Mouse (Mus musculus) cerebellum, postnatal 14 days (tissue): Measurements from ENCODE around the gene Olfr187.
"Not testable (repeated sequence)": the region's sequence is repeated elsewhere in the genome, so short reads cannot be mapped to it uniquely, and the experiment has no call there.

Source experiments
- DNase-seq, 2 experiments: peaks; one replicate each; pipeline ENCODE4 v3.0.0; 2021; ENCODE audit warnings: mixed read lengths in 2 of 2

Gene Olfr187

GRCm38 (mm10) chr16:59039710-59040109 lies at the start of gene Olfr187:
Gene Olfr187, minus strand, starts transcription at chr16:59039767.
- no peak for DNase-seq

DNA sequence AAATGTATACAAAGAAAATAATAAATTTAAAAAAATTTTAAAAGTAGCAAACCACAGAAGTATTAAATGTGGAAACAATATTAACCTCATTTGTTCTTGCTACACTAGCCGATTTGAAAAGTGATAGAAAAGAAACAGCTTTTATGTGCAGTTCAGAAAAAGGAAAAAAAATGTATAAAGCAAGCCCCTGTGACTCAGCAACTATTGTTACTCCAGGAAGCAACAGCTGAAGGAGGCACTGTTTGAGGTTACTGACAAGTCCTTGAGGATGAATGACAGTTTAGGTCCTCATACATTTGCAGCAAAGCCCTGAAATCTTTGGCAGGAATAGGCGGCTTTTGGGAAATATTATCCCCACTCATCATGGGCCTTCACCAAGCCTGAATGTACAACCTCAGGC lies 41.5 kb upstream of the Olfr187 start:
- not testable (repeated sequence) for DNase-seq

GRCm38 (mm10) chr16:59077905-59078304 lies 38.3 kb upstream of the Olfr187 start, which contains the start of gene Olfr190:
Gene Olfr190, minus strand, starts transcription at chr16:59078005.
- no peak for DNase-seq

DNA sequence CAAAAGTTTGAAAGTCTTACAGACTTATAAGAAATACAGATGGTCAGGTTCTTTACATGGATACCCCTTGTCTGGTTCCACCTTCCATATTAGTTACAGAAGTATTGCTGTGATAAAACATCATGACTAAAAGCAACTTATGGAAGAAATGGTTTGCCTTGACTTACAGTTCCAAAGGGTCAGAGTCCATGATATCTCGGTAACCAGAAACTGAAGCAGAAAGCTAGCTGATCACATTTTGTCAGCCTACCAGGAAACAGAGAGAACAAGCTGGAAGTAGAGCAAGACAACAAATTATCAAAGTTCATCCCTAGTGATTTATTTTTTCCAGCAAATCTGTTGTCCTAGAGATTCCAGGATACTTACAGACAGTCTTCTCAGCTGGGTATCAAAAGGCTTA lies 34.0 kb upstream of the Olfr187 start:
- no peak for DNase-seq

DNA sequence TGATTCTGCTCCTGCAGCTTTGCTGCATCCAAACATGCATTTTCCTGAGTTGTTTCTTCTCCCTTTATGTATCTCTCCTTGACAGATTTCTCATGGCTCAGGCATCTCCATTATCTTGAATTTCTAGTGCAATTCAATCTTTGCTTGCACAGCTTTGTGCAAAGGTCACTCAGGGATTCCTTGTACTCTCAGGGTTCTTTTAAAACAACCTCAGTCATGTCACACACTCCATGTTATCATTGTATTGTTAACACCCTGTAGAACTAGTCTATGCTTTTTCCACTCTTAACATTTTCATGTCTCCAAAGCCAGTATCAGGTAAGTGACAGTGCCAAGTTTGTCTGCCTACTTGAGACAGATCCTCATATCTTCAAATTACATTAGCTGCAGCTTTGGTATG lies 32.2 kb upstream of the Olfr187 start:
- no peak for DNase-seq

DNA sequence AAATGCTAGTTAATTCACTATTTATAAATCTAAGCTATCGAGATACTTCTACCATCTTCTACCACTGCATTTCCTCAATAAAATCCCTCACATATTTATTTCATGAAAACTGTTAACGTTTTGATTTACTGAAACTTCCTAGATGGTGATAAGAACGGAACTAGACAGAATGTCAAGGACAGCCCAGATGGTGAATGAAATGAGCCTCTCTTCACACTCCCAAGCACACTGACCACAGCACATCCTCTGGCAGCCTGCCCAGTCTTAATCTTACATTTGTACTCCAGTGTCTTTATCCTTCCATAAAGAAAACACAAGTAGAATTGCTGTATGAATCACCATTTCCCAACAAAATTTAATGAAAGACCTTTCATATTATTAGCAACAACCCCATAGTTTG lies 22.8 kb upstream of the Olfr187 start:
- DNase-seq = not testable (repeated sequence)

- DNase-seq = not testable (repeated sequence)
These were observed 9.7 kb upstream of the Olfr187 start for GRCm38 (mm10) chr16:59049286-59049685.

- DNase-seq = no peak
These were observed 9.3 kb upstream of the Olfr187 start for GRCm38 (mm10) chr16:59048860-59049259.

DNA sequence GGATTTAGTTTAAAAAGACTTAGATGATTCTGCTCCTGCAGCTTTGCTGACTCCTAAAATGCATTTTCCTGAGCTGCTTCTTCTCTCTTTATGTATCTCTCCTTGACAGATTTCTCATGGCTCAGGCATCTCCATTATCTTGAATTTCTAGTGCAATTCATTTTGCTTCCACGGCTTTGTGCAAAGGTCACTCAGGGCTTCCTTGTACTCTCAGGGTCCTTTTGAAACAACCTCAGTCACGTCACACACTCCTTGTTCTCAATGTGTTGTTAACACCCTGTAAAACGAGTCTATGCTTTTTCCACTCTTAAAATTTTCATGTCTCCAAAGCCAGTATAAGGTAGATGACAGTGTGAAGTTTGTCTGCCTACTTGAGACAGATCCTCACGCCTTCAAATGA lies 8.0 kb upstream of the Olfr187 start:
- no peak for DNase-seq

DNA sequence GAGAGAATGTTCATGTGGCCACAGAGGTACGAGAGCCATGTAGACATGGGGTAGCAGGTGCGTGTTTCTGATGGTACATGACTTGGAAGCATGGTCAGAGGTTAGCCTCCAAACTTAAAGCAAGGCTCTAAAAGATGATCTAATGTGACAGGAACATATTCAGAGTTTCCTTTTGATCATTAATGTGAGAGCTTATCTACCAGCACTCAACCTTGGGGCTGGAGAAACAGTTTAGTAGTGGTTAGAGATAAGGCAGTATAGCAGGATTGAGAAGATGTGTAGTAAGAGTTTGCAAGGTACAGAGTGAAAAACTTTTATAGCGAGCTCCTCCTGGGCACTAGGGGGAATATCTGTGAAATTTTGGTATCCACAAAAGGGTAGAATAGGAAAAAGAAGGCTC lies 6.3 kb upstream of the Olfr187 start:
- DNase-seq = no peak

- DNase-seq = no peak
These were observed 9.4 kb downstream of the Olfr187 start, which contains the start of gene Olfr186 for GRCm38 (mm10) chr16:59030191-59030590. Gene Olfr186, minus strand, starts transcription at chr16:59030291.

DNA sequence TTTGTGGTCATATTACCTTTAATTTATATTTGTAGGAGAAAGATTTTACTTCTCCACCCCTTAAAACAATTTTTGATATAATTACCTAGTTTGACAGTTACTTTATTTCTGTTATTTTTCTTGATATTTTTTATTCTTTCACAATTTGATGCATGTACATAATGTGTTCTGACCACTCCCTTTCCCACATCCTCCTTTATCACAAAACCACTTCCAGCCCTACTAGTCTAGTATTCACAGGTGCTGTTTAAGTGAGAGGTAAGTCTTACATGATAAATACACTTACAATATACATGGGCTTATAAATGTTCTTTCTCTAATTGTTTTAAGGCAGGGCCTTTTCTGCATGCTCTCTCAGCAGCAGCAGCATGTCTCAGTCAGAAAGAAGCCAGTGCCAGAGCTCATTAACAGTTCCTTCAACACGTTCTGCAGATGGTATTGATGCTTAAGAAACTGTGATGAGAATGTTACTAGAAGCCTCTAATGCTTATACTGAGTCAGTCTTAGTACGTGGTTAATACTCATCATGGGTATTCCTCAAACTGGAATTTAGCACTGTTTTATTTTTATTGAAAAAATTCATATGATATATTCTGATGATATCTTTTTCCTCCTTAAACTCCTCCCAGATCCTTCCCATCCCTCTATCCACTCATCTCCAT lies 26.1 kb downstream of the Olfr187 start:
- no peak for DNase-seq

- no peak for DNase-seq
These were observed 32.4 kb downstream of the Olfr187 start for GRCm38 (mm10) chr16:59007146-59007545.

- no peak for DNase-seq
These were observed 44.5 kb downstream of the Olfr187 start, which contains the start of gene Olfr183 for GRCm38 (mm10) chr16:58995057-58995456. Gene Olfr183, plus strand, starts transcription at chr16:58995357.
